Mouse (Mus musculus) heart, postnatal 4 days (tissue): Measurements from ENCODE around the gene Gxylt2. TPM values are rescaled to one million over a fixed set of nuclear protein-coding genes. Genes with fewer than 3 reads are reported as not detected.

Experiments used
- DNase-seq: peaks from one replicate; pipeline ENCODE4 v3.0.0; 2021
- total RNA-seq, 2 experiments: library from RNA; stranded (reverse); gene quantifications; 2 replicates each; pipeline ENCODE4 v1.2.3; 2021

Gxylt2 gene
- total RNA-seq, 2 experiments from 2014 or later = 9.2 to 9.6 TPM

GRCm38 (mm10) chr6:100850671-100851081 lies 146.1 kb downstream of the Gxylt2 start:
- DNase-seq = no peak

GRCm38 (mm10) chr6:100851083-100851482 lies 146.5 kb downstream of the Gxylt2 start:
- DNase-seq = no peak

Other genes starting within 250 kb of the Gxylt2 start
- gene Shq1, start 33.6 kb upstream of the Gxylt2 start, total RNA-seq = 1 to 10 TPM; 5.3 to 5.4 TPM
- 10 to 100 TPM; 64.9 to 66.8 TPM for gene Ppp4r2, start 128.9 kb downstream of the Gxylt2 start, total RNA-seq